Mouse (Mus musculus): ENCODE results near the gene Rexo4.

Rexo4 gene

GRCm38 (mm10) chr2:26950411-26950810 is 13.8 kb downstream of the Rexo4 start:
- DNase-seq (ENCODE audit: extremely low read depth, low read depth, low spot score): no peak

DNA sequence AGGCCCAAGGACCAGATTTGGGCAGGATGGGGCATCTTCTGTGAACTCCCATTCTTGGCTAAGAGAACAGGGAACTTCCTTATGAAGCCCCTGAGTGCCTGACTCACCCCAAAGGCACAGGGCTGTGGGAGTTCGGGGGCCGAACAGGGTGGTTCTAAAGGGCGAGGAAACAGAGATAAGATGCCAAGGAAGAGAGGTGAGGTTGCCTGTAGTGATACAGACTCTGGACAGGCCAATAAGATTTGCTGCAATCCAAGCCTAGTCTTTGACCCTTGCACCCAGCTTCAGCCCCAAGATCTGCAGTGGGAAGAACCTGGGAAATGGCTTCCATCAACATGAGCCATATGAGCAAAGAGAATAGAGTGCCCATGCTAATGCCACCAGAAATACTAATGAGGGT is 20.9 kb downstream of the Rexo4 start:
- DNase-seq (ENCODE audit: extremely low read depth, low read depth, low spot score): no peak

DNA sequence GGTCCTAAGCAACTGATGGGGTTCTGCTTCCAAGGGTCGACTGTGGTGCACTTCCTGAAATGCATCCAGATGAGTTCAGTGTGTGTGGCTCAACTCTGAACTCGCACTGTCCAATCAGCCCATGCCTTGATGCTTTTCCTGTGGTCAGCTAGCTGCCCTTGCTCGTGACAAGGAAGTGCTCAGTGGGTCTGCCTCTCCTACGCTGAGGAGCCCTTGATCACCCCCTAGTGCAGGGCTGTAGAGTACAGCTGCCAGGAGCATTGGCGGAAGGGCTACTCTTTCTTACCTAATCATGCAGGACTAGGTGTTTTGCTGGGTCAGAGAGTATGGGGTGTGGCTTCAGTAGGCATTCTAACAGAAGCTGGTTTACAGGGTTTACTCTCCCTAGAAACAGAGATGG is 22.6 kb downstream of the Rexo4 start:
- no peak for DNase-seq (ENCODE audit: extremely low read depth, low read depth, low spot score)

DNA sequence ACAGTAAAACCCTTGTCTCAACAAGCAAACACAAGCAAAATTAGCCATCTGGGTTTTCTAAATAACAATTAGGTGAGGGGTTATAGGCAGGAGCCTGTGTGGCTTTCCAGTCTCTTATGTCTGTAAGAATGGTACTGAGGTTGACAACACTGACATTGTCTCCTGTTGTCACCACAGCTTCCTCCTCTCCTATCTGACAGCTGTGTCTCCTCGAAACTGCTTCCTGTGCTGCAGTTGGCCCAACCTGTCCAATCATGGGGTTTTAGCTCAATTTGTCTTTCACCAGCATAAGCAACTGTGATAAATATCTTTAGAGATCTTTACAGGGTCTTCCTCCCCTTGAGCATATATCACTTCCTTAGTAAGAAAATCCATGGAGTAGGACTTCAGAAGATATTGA is 27.8 kb downstream of the Rexo4 start:
- no peak for DNase-seq (ENCODE audit: extremely low read depth, low read depth, low spot score)

- no peak for DNase-seq (ENCODE audit: extremely low read depth, low read depth, low spot score)
Observed at GRCm38 (mm10) chr2:26935286-26935685, 28.9 kb downstream of the Rexo4 start.

DNA sequence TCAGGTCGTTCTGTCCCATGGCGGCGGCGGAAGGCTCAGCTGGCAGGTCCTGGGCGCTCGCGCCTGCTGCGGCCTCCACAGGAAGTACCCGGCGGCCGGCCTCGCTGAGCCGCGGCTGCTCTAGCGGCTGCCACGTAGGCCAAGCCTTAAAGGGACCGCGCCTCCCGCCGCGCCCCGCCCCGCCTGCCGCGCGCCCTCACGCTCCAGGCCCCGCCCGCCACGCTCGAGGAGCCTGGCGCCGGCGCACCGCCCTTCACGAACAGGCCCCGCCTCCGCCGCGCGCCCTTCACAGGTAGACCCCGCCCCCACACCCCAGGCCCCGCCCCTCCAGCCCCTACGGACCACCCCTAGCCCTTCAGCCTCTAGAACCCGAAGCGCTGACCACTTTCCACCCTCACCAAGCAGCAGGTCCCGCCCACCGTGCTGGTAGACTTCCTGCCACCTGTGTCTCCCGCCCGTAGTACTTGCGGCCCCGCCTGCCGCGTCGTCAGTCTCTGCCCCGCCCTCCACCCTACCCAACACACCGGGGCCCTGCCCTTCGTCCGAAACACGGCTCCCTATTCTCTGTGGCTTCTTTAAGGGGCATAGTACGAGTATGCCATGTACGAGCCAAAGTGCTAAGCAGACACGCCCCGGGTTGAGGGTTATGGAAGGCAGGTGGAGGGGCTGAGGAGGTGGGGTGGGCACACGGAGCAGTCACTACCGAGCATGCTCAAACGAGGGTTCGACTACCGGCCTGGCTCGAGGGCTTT is 30.7 kb downstream of the Rexo4 start, which contains the start of the genes Surf4 and Stkld1:
Gene Surf4, minus strand, starts transcription at position 625 of the 752 bp plus-strand sequence.
Gene Stkld1, plus strand, starts transcription at position 744 of the 752 bp plus-strand sequence.
- no peak for DNase-seq (ENCODE audit: extremely low read depth, low read depth, low spot score)

DNA sequence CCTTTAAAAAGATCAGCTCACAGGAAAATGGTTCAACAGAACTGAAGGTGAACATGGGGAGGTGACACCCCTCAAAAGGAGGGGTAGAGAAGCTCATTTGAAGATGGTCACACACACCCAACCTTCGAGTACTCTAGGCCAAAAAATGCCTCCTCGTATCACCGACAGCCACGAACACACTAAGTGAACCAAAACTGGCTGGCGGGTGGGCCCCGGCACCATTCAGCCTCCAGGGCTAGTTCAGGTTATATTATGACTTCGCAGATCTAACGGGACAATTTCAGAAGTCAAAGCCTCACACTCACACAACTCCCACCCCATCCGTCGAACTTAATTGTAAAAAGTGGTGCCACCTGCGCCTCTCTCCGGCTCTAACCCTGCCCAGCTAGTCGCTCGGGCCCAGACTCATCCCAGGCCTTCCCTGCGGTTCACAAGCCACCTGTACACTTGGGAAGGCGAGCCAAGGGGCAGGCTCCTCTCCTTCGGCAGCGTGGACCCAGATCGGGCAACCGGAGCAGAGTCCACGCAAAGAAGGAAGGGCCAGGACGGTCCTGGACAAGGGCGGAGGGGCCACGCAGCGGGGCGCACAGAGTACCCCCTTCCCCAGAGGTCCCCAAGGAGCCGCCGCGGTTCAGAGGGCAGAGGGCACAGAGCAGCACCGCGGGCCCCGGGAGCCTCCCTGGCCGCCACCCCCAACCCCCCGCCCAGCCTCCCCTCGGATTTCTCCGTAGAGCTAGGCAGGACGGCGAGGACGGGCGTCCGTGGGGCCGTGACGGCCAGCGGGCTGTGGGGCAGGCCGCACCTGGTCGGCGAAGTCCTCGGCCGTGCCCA is 31.5 kb downstream of the Rexo4 start:
- DNase-seq (ENCODE audit: extremely low read depth, low read depth, low spot score): no peak

DNA sequence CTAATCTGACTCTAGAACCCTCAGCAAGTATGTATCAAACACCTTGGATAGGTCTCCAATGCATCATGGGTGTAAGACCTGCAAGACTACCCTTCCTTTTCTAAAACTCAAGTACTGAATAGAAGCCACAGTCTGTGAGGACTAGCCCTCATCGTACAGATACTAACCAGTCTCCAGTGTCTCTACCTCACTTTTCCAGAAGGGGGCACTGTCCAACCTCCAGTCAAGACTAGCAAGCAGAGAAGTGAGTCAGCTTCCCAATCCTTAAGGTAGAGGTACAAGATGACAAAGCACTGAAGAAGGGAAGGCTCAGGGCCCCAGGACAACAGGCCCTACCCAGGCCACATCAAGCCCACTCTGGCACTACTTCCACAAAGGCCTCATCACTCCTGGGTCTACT is 33.8 kb downstream of the Rexo4 start:
- DNase-seq (ENCODE audit: extremely low read depth, low read depth, low spot score): no peak

GRCm38 (mm10) chr2:26927745-26928476 is 36.3 kb downstream of the Rexo4 start:
- no peak for DNase-seq (ENCODE audit: extremely low read depth, low read depth, low spot score)

DNA sequence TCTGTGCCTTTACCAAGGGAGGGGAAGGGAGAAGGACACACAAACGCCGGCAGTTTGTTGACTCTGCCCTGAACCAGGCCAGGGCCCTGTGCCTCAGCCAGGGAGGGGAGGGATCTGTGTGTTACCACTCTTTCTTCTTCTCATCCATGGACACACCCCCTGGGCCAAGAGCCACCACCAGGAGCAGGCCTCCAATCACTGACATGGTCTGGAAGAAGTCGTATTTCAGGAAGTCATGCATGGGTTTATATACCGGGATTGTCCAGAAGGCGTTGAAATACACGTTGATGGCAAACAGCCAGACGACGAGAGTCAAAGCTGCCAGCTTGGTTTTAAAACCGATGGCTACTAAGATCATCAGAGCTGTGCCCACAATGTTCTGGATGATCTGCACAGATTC is 42.4 kb downstream of the Rexo4 start:
- DNase-seq (ENCODE audit: extremely low read depth, low read depth, low spot score): no peak

- no peak for DNase-seq (ENCODE audit: extremely low read depth, low read depth, low spot score)
Observed at GRCm38 (mm10) chr2:26920190-26920855, 43.9 kb downstream of the Rexo4 start.

DNA sequence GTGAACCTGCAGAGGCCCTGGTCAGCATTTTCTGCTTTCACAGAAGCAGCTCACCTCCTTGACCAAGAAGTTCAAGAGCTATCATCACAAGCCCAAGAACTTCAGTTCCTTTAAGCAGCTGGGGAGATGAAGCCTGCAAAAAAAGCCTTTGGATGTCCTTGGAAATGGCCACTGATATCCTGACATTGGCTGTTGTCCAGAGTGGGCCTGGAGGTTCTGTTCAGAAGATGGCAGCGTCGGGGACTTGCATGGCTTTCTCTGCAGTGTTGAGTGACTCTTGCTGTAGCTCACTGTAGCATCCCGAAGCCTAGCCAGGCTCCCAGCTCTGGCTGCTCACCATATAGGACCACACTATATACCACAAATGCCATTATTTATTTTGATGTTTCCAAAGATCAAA is 44.5 kb downstream of the Rexo4 start:
- DNase-seq (ENCODE audit: extremely low read depth, low read depth, low spot score): no peak

- no peak for DNase-seq (ENCODE audit: extremely low read depth, low read depth, low spot score)
Observed at GRCm38 (mm10) chr2:26916738-26917137, 47.4 kb downstream of the Rexo4 start.

- DNase-seq (ENCODE audit: extremely low read depth, low read depth, low spot score): no peak
Observed at GRCm38 (mm10) chr2:26915927-26916728, 48.1 kb downstream of the Rexo4 start, which contains the start of the genes Surf2 and Surf1. TSS of gene Surf2 (plus strand) at chr2:26916367. TSS of gene Surf1 (minus strand) at chr2:26916530.

DNA sequence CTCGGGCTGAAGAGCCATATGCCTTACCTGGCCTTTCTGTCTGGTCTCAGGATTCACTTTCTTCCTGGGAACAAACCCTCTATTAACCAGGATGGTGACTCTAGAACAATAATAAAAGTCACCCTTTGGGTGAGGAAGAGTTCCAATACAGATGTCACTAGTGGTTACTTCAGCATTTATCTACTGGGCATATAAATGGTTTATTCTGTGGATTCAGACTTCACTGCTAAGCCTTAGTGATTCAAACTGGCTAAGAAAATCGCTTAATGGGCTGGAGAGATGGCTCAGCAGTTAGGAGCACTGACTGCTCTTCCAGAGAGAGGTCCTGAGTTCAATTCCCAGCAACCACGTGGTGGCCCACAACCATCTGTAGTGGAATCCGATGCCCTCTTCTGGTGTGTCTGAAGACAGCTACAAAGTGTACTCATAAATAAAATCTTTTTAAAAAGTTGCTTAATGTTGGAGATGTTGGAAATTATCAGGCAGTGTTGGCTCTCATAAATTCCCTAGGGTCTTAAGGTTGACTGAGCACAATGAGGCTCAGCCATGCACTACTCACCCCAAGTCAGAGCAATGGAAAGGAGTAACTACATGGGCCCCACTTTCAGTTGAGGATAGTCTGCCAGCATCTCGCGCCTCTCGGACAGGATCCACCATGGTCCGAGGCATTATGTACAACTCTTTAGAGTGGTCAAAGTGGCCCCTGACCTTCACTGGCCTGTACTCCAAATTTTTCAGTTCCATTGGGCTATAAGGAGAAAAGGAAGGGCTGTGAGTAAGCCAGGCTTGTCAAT is 49.8 kb downstream of the Rexo4 start:
- DNase-seq (ENCODE audit: extremely low read depth, low read depth, low spot score): no peak

DNA sequence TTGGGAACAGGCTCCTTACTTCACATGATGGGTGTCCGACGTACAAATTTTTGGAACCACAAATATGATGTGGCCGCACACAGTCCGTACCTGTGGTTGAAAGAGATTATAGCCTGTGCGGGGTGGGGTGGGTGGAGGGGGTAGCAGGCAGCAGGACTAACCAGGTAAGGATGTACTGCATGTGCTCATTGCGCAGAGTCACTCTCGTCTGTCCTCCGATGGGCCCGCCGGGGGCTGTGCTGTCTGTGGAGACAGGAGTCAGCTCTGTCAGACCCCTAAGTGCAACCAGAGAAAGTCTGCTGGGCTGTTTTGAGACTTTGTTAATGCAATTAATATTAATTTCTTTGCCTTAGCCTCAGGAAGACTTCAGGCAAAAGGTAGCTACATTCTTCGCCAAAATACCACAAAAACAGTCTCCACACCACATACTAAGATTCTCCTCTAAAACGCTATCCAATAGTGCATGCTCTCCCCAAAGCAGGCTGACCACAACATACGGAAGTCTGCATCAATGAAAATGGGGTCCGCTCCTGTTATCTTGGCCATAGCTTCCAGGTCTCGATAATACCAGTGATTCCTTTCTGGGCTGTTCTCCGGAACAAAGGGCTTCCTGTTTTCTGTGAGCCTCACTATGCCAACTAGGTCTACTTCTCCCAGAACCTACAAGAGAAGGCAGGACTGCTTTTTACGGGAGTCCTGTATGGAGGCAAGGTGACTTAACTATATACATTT is 50.6 kb downstream of the Rexo4 start:
- no peak for DNase-seq (ENCODE audit: extremely low read depth, low read depth, low spot score)

DNA sequence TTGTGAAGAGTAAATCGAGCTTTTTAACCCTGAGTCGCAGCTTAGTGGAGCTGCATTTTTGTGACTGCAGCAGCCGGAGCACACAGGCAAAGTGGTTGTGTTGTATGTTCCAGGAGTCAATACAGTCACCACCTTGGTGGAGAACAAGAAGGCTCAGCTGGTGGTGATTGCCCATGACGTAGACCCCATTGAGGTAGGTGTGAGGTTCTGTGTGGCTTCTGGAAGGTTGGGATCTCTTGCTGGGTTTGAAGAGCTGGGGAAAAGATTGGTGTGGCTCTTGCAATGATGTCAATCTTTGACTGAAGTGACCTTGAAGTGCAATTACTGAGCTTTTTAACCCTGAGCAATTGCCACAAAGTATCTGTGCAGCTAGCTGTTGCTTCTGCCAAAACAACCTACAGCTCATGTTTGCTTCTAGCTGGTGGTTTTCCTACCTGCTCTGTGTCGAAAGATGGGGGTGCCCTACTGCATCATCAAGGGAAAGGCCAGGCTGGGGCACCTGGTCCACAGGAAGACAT is 51.9 kb downstream of the Rexo4 start:
- DNase-seq (ENCODE audit: extremely low read depth, low read depth, low spot score): no peak
